In the genomic region with DNA sequence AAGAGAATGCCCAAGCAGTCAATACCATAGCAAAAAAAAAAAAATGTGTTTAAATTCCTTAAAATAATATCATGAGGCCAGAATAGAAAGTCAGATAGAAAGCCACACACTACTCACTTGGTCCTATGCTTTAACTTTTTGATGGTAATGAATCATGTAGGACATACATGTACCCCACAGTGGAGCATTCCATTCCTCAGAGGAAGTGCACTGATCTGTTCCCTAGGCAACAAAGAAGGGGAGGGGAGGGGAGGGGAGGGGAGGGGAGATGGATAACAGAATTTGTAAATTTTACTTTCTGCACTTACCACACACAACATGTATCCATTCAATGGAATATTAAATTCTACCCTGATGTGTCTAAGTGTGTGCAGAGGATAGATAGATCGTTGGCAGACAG, we compare ENCODE assay signal across 16 mouse cellular contexts.
"Had no signal": no experiment of that assay in that cellular context is flagged by ENCODE, and none has a peak within 500 bp of the region (broad histone marks: within the 10 kb centered on the region; RNA-seq: fewer than 3 reads in every experiment).

No protein-coding gene starts in this region.

- H3K36me3 ChIP-seq: limb, embryonic 12.5 days; liver, embryonic 13.5 days; lung, embryonic 15.5 days had no signal

- H3K27me3 ChIP-seq: limb, embryonic 12.5 days; liver, embryonic 13.5 days; lung, embryonic 15.5 days had no signal

- DNase-seq: kidney, postnatal 10 days; kidney, postnatal 4 days; liver; liver, embryonic 13.5 days; liver, postnatal 0 days; lung, postnatal 14 days; retina, postnatal 1 day; right cerebral cortex, postnatal 4 days; spleen, adult 18-20 months; thymus, adult 18-20 months; thymus, postnatal 14 days had no signal

- H3K4me2 ChIP-seq: limb, embryonic 12.5 days; liver, embryonic 13.5 days; lung, embryonic 15.5 days had no signal

- H3K27ac ChIP-seq: layer of hippocampus, adult 2 months; limb, embryonic 12.5 days; liver, embryonic 13.5 days; lung, embryonic 15.5 days; macrophage had no signal

- H3K4me3 ChIP-seq: layer of hippocampus, adult 2 months; limb, embryonic 12.5 days; liver, embryonic 13.5 days; lung, embryonic 15.5 days; megakaryocyte, embryonic 14.5 days had no signal

- H3K4me1 ChIP-seq: limb, embryonic 12.5 days; megakaryocyte, embryonic 14.5 days had no signal

- H3K9ac ChIP-seq: limb, embryonic 12.5 days; liver, embryonic 13.5 days; liver, postnatal 0 days; lung, embryonic 15.5 days had no signal

- H3K9me3 ChIP-seq: limb, embryonic 12.5 days; liver, embryonic 13.5 days; lung, embryonic 15.5 days had no signal

- ATAC-seq: liver, postnatal 0 days had no signal
